Mouse (Mus musculus) limb, embryonic 14.5 days (tissue): Measurements from ENCODE around the gene Calhm3. TPM values are rescaled to one million over a fixed set of nuclear protein-coding genes. Genes with fewer than 3 reads are reported as not detected.

Experiments used
- ATAC-seq: fragments of 200-750 bp; cut with Nextera tagmentation; 2 replicates; pipeline ENCODE4 v1.8.0; 2017; ENCODE audit warnings: low read depth, moderate number of reproducible peaks, moderate TSS enrichment; ENCODE audit not compliant: low FRiP score
- DNase-seq: peaks from one replicate; pipeline ENCODE4 v3.0.0-alpha.2; 2015; ENCODE audit warnings: low spot score
- H3K27ac ChIP-seq: fragments of 300-500 bp; sonication (generic); replicated peaks from 2 replicates; pipeline ENCODE4 v1.5.1; 2014; ENCODE audit warnings: low read depth, mild to moderate bottlenecking, low read length, moderate library complexity, mixed read lengths
- H3K27me3 ChIP-seq: fragments of 300-500 bp; sonication (generic); 2 replicates; pipeline ENCODE4 v1.6.1; 2014; ENCODE audit warnings: low read length, mixed read lengths; ENCODE audit not compliant: control insufficient read depth, insufficient read depth
- H3K36me3 ChIP-seq: fragments of 300-500 bp; sonication (generic); 2 replicates; pipeline ENCODE4 v1.6.1; 2014; ENCODE audit warnings: mild to moderate bottlenecking, low read length, moderate library complexity, mixed read lengths; ENCODE audit not compliant: control insufficient read depth, insufficient read depth
- H3K4me1 ChIP-seq: fragments of 300-500 bp; sonication (generic); 2 replicates; pipeline ENCODE4 v1.6.1; 2014; ENCODE audit warnings: antibody characterized with exemption, low read length, mixed read lengths; ENCODE audit not compliant: control insufficient read depth, insufficient read depth
- H3K4me2 ChIP-seq: fragments of 300-500 bp; sonication (generic); replicated peaks from 2 replicates; pipeline ENCODE4 v1.6.1; 2014; ENCODE audit warnings: low read depth, mild to moderate bottlenecking, low read length, moderate library complexity; ENCODE audit not compliant: severe bottlenecking
- H3K4me3 ChIP-seq: fragments of 300-500 bp; sonication (generic); replicated peaks from 2 replicates; pipeline ENCODE4 v1.5.1; 2014; ENCODE audit warnings: low read length
- H3K9ac ChIP-seq: fragments of 300-500 bp; sonication (generic); 2 replicates; pipeline ENCODE4 v1.6.1; 2014; ENCODE audit warnings: mild to moderate bottlenecking, low read depth, low read length, moderate library complexity; ENCODE audit not compliant: severe bottlenecking
- H3K9me3 ChIP-seq: fragments of 300-500 bp; sonication (generic); 2 replicates; pipeline ENCODE4 v1.6.1; 2016; ENCODE audit warnings: low read length; ENCODE audit not compliant: control insufficient read depth
- POLR2A ChIP-seq: fragments of 200-500 bp; IDR thresholded peaks from 2 replicates; pipeline ENCODE4 v1.8.0; 2012; ENCODE audit warnings: inconsistent platforms, mild to moderate bottlenecking, moderate library complexity, borderline replicate concordance; ENCODE audit not compliant: insufficient read depth, insufficient read length; ENCODE audit errors: extremely low read depth
- WGBS: fragments of 180-500 bp; shearing (Covaris S2); extraction: QIAGEN DNeasy Blood & Tissue Kit; methylation state at CpG from one replicate; pipeline ENCODE4 v1.1.7; 2014; 5-methylcytosine and 5-hydroxymethylcytosine counted together
- polyA plus RNA-seq, 2 experiments: library from polyadenylated mRNA; depleted of rRNA in 1 of 2; stranded (reverse) in 1 of 2; unstranded in 1 of 2; fragments of >200 nt; fragmentation: Nextera tagmentation in 1 of 2; extraction: Ambion mirVana in 1 of 2; gene quantifications; 2 replicates each; pipeline versions ENCODE4 v1.2.1 to v1.2.3; 2012 to 2014

Calhm3 gene
- polyA plus RNA-seq, 2 experiments, result not detected

- H3K27me3 ChIP-seq, result peaks cover 17% of the 10 kb centered on the region
- ATAC-seq, result no peak
- H3K4me1 ChIP-seq, result peaks cover 12% of the 10 kb centered on the region
- no peak for DNase-seq
- no peak overlapping the region for H3K4me2 ChIP-seq
- H3K4me3 ChIP-seq, result no peak overlapping the region
- WGBS, result 65% methylated on average over 8 of the region's 8 CpGs
- no peaks in the 10 kb centered on the region for H3K36me3 ChIP-seq
- H3K27ac ChIP-seq, result no peak overlapping the region
- peaks cover 5% of the 10 kb centered on the region; the same call in 1 of the 2 replicates for H3K9me3 ChIP-seq
- no peak overlapping the region for H3K9ac ChIP-seq
- TF ChIP-seq POLR2A, result no peak
Measured at GRCm38 (mm10) chr19:47184221-47184620, 26.7 kb upstream of the Calhm3 start.

DNA sequence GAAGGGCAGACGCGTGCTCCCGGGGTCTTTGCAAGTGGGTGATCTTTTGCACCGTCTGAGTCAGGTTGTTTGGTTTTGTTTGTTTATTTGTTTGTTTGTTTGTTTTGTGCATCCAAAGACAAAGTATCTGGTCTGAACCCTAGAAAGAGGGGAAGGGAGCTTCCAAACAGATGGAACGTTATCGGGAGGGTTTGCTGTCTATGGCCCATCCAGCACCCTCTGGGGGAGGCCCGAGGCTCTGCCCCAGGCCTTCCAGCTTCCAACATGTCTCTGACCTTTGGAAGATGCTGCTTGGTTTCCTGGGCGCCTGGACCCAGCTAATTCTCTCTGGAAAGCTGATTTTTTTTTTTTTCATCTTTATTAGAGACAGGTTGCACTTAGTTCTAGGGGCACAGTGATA, 22.4 kb upstream of the Calhm3 start:
- no peak overlapping the region for H3K27ac ChIP-seq
- peaks cover 17% of the 10 kb centered on the region for H3K27me3 ChIP-seq
- no peak overlapping the region for H3K9ac ChIP-seq
- peak overlapping the region; percentile 71 for H3K4me3 ChIP-seq
- H3K4me2 ChIP-seq, result no peak overlapping the region; the same call in 1 of the 2 replicates
- no peak for TF ChIP-seq POLR2A
- no peak for ATAC-seq
- H3K9me3 ChIP-seq, result peaks cover 5% of the 10 kb centered on the region; the same call in 1 of the 2 replicates
- peaks cover 6% of the 10 kb centered on the region for H3K4me1 ChIP-seq
- no peak for DNase-seq
- no peaks in the 10 kb centered on the region for H3K36me3 ChIP-seq
- WGBS, result 12% methylated on average over 8 of the region's 8 CpGs

GRCm38 (mm10) chr19:47179272-47179809, 21.8 kb upstream of the Calhm3 start:
- H3K27ac ChIP-seq, result no peak overlapping the region
- no peak for TF ChIP-seq POLR2A
- WGBS, result 0% methylated on average over 32 of the region's 42 CpGs
- peak overlapping the region; percentile 68 for H3K9ac ChIP-seq
- H3K9me3 ChIP-seq, result peaks cover 5% of the 10 kb centered on the region; the same call in 1 of the 2 replicates
- H3K4me3 ChIP-seq, result peak overlapping the region; percentile 71
- ATAC-seq, result peak; percentile 32; the same call in 1 of the 2 replicates
- peak overlapping the region; percentile 99 for H3K4me2 ChIP-seq
- peaks cover 6% of the 10 kb centered on the region for H3K4me1 ChIP-seq
- DNase-seq, result no peak
- H3K27me3 ChIP-seq, result peaks cover 17% of the 10 kb centered on the region
- no peaks in the 10 kb centered on the region for H3K36me3 ChIP-seq

DNA sequence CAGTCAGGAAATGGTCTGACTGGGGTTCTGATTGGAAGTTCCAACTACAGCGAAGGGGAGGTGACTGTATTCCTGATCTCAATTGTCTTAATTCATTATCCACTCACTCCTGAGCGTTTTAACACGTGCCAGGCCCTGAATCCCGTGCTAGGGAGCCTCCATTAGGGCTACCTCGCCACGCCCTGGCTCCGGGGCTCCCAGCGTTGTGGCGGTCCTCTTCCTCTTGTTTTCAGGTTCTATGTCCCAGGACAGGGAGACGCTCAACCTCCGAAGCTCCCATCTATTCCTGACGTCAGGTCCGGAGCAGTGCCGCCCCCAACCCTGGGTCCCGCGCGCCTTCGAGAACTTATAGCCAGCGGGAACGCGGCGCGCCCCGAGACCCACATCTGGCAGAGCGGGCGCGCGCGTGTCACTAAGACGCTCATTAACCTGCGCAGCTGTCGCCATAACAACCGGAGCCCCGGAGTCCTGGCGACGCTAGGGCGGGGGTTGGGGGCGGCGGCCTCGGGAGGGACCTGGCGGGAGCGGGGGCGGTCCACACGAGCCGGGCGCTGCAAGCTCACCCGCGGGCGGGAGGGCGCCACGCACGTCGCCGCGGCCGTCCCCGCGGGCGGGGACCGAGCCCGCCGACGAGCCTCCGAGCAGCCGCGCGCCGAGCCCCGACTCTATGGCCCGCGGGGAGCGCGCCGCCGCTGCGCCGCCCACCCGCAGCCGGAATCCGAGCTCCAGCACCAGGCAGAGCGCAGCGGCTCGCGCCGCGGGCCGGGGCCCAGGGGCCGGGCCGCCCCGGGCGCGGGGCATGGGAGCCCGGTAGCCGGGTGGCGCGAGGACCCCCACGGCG, 21.1 kb upstream of the Calhm3 start, which contains the start of gene Neurl1a:
Gene Neurl1a (plus strand): TSS at position 390 of the 841 bp plus-strand sequence.
- no peak for TF ChIP-seq POLR2A
- H3K4me3 ChIP-seq, result peak within 1 kb of the TSS; percentile 71
- DNase-seq (peak; percentile 79), ATAC-seq (peak; percentile 73)
- no peaks in the 10 kb centered on the region for H3K36me3 ChIP-seq
- WGBS, result under 1% methylated on average over 33 of the region's 98 CpGs
- H3K9me3 ChIP-seq, result peaks cover 5% of the 10 kb centered on the region; the same call in 1 of the 2 replicates
- no peak within 1 kb of the TSS for H3K27ac ChIP-seq
- peaks cover 17% of the 10 kb centered on the region for H3K27me3 ChIP-seq
- peak within 1 kb of the TSS; percentile 99 for H3K4me2 ChIP-seq
- H3K4me1 ChIP-seq, result peaks cover 6% of the 10 kb centered on the region
- H3K9ac ChIP-seq, result peak within 1 kb of the TSS; percentile 68

- Histone ChIP-seq H3K4me1 (peaks cover 6% of the 10 kb centered on the region), H3K4me3 (peak overlapping the region; percentile 71; the same call in 1 of the 2 replicates), H3K9ac (no peak overlapping the region), H3K4me2 (peak overlapping the region; percentile 99), H3K27ac (no peak overlapping the region), H3K36me3 (no peaks in the 10 kb centered on the region), H3K9me3 (peaks cover 5% of the 10 kb centered on the region; the same call in 1 of the 2 replicates), H3K27me3 (peaks cover 17% of the 10 kb centered on the region)
- TF ChIP-seq POLR2A, result no peak
- DNase-seq (no peak), ATAC-seq (peak; percentile 43; the same call in 1 of the 2 replicates)
- WGBS, result 18% methylated on average over 10 of the region's 10 CpGs
Measured at GRCm38 (mm10) chr19:47178001-47178400, 20.4 kb upstream of the Calhm3 start.
